Mouse (Mus musculus) liver, postnatal 0 days (tissue): ENCODE measurements at regions not wholly inside any gene's neighbourhood (a gene's known extent, or its start where the extent isn't known, plus 50 kb on each side); places are given as distances from the start of the nearest gene placed in this dataset.

ENCODE experiments used
- CTCF ChIP-seq: sonication (generic); IDR thresholded peaks from 2 replicates; pipeline ENCODE4 v1.5.1; 2016; ENCODE audit warnings: antibody characterized with exemption, low read depth
- EP300 ChIP-seq: IDR thresholded peaks from 2 replicates; pipeline ENCODE4 v1.6.1; 2016; ENCODE audit warnings: antibody characterized with exemption, low read depth, mild to moderate bottlenecking

DNA sequence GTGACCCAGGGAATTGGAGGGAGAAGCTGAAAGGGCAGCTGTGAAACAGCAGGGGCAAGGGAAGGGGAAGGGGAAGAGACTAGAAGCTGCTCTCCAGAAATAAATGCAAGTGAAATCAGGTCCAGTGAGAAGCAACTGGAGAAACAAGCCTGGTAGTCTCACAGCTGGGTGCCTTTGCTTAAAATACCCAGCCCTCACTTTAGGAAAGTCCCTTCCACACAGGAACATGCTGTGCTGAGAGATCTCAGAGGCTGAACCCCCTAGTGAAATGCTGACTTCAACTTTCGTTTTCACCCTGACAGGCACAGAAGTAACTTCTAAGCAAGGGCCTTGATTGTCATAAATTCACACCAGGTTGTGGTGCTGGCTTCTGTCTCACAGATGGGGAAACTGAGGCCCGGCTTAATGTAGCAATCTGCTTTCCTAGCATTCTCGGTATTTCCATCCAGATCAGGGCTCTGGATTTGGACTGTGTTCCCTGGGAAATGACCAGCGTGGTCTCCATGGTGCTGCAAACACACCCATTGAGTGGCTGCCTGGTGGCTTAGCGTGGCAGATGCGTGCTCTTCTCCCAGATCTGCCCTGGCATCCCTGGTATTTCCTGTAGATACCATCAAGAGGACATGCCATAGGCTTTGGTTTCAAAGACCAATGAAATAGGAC lies 226.8 kb upstream of the 1700056E22Rik start:
- TF ChIP-seq EP300 (no peak), CTCF (no peak)
